Mouse (Mus musculus): Measurements from ENCODE around the gene Irak1.

The Irak1 gene

GRCm38 (mm10) chrX:73965307-73965706 lies 58.4 kb downstream of the Irak1 start:
- peak; percentile 65 for DNase-seq

- no peak for DNase-seq
Measured at GRCm38 (mm10) chrX:73964363-73964762, 59.4 kb downstream of the Irak1 start.

Measured in cerebellum, adult 9-10 months (tissue).